Mouse (Mus musculus): Measurements from ENCODE around the gene Endod1. TPM values are rescaled to one million over a fixed set of nuclear protein-coding genes. Genes with fewer than 3 reads are reported as not detected.

The Endod1 gene
- 29.6 and 37.1 TPM in 2 replicates for polyA plus RNA-seq (2012; rRNA removed; ENCODE audit: low replicate concordance)

DNA sequence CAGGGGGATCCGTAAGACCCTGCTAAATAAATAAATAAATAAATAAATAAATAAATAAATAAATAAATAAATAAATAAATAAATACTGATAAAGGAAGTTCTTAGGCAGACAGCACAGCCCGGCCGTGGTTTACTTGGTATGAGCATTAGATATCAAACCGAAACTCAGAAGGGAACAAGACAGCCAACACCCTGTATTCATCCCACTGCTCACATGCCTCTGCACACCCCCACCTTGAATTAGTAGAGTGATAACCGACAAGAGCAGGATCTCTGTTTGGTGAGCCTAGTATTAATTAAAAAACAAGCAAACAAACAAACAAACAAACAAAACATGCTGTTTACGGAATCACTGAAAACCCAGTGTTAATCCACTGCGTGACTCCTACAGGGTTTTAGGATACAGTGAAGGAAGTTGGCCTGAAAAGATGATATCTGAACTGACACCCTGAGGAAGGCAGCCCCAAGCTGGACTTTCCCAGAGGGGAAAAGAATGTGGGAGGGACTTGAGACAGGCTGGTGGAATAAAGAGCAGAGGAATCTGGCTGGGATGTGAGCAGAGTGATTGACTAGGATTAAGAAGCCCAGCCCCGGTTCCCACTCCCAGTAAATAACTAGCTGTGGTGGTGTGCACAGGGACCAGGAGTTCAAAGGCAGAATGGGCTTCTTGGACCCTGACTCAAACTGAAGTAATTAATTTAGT, at the start of gene Endod1:
TSS of gene Endod1 (minus strand) at position 155 of the 703 bp plus-strand sequence.

Other genes with a start within 250 kb of the Endod1 start
- gene Sesn3, start 106.4 kb downstream of the Endod1 start, polyA plus RNA-seq (2012; rRNA removed; ENCODE audit: low replicate concordance) = 1.2 and 5.8 TPM in 2 replicates
- gene Kdm4d, start 119.0 kb upstream of the Endod1 start, polyA plus RNA-seq (2012; rRNA removed; ENCODE audit: low replicate concordance) = 0.05 and 0.11 TPM in 2 replicates
- gene Cwc15, start 119.1 kb upstream of the Endod1 start, polyA plus RNA-seq (2012; rRNA removed; ENCODE audit: low replicate concordance) = 0.97 and 1.2 TPM in 2 replicates

All from duodenum, adult 2 months (tissue).